Mouse (Mus musculus) gastrocnemius, postnatal 4 days (tissue): ENCODE measurements around the gene Gm5134. TPM values are rescaled to one million over a fixed set of nuclear protein-coding genes. Genes with fewer than 3 reads are reported as not detected.

ENCODE experiments used
- DNase-seq, 2 experiments: peaks; one replicate each; pipeline ENCODE4 v3.0.0; 2021 to 2022; ENCODE audit warnings: low spot score in 2 of 2, mixed read lengths in 2 of 2
- total RNA-seq, 2 experiments: library from RNA; stranded (reverse); gene quantifications; 2 replicates each; pipeline ENCODE4 v1.2.3; 2021

The Gm5134 gene
- total RNA-seq, 2 experiments from 2014 or later = not detected

GRCm38 (mm10) chr10:75939481-75940234 lies 14.7 kb upstream of the Gm5134 start:
- no peak for DNase-seq

- peak in 1 of 2 experiments; percentile 5 for DNase-seq
Measured at GRCm38 (mm10) chr10:75940520-75940919, 13.8 kb upstream of the Gm5134 start, which contains the start of gene Gm867. Gm867 (minus strand) TSS chr10:75940672.

GRCm38 (mm10) chr10:75941042-75941824 lies 13.1 kb upstream of the Gm5134 start:
- no peak for DNase-seq

GRCm38 (mm10) chr10:75942736-75943477 lies 11.4 kb upstream of the Gm5134 start, which contains the start of gene Vpreb3:
Vpreb3 (plus strand) TSS chr10:75943057.
- peak in 1 of 2 experiments; percentile 4 for DNase-seq

GRCm38 (mm10) chr10:75944066-75944772 lies 10.1 kb upstream of the Gm5134 start:
- DNase-seq = peak in 1 of 2 experiments; percentile 14

GRCm38 (mm10) chr10:75945213-75945612 lies 9.1 kb upstream of the Gm5134 start:
- DNase-seq = peak in 1 of 2 experiments; percentile 7

- peak in 1 of 2 experiments; percentile 5 for DNase-seq
Measured at GRCm38 (mm10) chr10:75945896-75946295, 8.4 kb upstream of the Gm5134 start.

GRCm38 (mm10) chr10:75948079-75948478 lies 6.2 kb upstream of the Gm5134 start:
- DNase-seq = peak in 1 of 2 experiments; percentile 6

- DNase-seq = no peak
Measured at GRCm38 (mm10) chr10:75949053-75950045, 5.0 kb upstream of the Gm5134 start.

- no peak for DNase-seq
Measured at GRCm38 (mm10) chr10:75950791-75951210, 3.5 kb upstream of the Gm5134 start.

- DNase-seq = no peak
Measured at GRCm38 (mm10) chr10:75951424-75952050, 2.8 kb upstream of the Gm5134 start.

- no peak for DNase-seq
Measured at GRCm38 (mm10) chr10:75973846-75974245, 19.5 kb downstream of the Gm5134 start.

- no peak for DNase-seq
Measured at GRCm38 (mm10) chr10:75975216-75975615, 20.9 kb downstream of the Gm5134 start.

GRCm38 (mm10) chr10:75978119-75978834 lies 24.0 kb downstream of the Gm5134 start:
- DNase-seq = no peak

GRCm38 (mm10) chr10:75978835-75979157 lies 24.5 kb downstream of the Gm5134 start:
- DNase-seq = no peak

- no peak for DNase-seq
Measured at GRCm38 (mm10) chr10:75979432-75979831, 25.1 kb downstream of the Gm5134 start.

GRCm38 (mm10) chr10:75990430-75991042 lies 36.2 kb downstream of the Gm5134 start:
- DNase-seq = no peak
